Mouse (Mus musculus): Measurements from ENCODE around the gene Fndc3b.

- TF ChIP-seq GATA1 (IDR thresholded peaks at IDR 0.05; ENCODE audit: borderline replicate concordance, low read length) (no peak), FLI1 (IDR thresholded peaks at IDR 0.05; ENCODE audit: low read length) (no peak)
Observed at GRCm38 (mm10) chr3:27651731-27652130, 59.4 kb downstream of the Fndc3b start.
